Mouse (Mus musculus): ENCODE measurements around the gene Ptprcap. TPM values are rescaled to one million over a fixed set of nuclear protein-coding genes. Genes with fewer than 3 reads are reported as not detected.

Gene Ptprcap
- total and polyA plus RNA-seq, 3 experiments, result 1.1 to 6.4 (median 1.7) TPM

DNA sequence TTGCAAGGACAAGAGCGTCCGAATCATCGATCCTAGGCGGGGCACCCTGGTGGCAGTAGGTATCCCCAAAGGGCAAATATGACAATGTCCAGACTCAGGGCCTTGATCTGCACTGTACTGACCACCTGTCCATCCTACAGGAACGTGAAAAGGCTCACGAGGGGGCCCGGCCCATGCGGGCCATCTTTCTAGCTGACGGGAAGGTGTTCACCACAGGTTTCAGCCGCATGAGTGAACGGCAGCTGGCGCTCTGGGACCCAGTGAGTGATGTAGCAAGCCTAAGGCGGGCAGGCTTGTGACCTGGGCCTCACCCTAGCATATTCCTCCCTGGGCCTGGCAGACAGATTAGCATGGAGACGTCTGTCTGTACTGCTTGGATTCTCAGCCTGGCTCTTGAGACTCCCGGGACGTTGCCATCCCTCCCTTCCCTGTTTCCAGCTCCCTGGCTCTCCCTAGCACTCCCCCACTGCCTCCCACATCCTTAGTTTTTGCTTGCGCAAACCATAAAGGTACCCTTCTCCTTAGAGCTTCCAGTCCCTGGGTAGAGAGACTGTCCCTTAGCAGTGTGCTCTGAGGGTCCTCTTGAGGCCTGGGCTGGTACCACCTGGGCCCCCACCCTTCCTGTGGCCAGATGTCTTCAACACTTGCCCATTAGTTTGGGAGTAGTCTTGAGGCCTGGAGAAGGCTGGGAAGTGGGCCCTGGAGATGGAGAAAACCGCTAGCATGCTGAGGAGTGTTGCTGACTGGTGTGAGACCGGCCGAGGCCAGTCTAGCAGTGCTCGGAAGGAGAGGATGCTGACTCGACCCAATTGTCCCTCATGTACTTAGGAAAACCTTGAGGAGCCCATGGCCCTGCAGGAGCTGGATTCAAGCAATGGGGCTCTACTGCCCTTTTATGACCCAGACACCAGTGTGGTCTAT is 2.6 kb upstream of the Ptprcap start:
- WGBS, result 82% methylated on average over 22 of the region's 22 CpGs
- Histone ChIP-seq H3K27ac (no peak overlapping the region), H3K36me3 (ENCODE audit: control insufficient read depth, insufficient read depth, low read length) (no peaks in the 10 kb centered on the region), H3K79me2 (replicated peaks; ENCODE audit: control insufficient read depth, insufficient read depth, low read length) (no peaks in the 10 kb centered on the region), H3K27me3 (ENCODE audit: control insufficient read depth, insufficient read depth, low read length) (no peaks in the 10 kb centered on the region), H3K4me3 (no peak overlapping the region), H3K9ac (ENCODE audit: low read depth, low read length) (no peak overlapping the region), H3K4me1 (ENCODE audit: control insufficient read depth, insufficient read depth, low read length) (peaks cover 10% of the 10 kb centered on the region)
- intact Hi-C loops (cut with DNase I), result no loop called here
- no peak for DNase-seq
- no peak for TF ChIP-seq EP300 (IDR thresholded peaks at IDR 0.05; ENCODE audit: insufficient read depth, low read depth, low read length)
- TF ChIP-seq POLR2A (IDR thresholded peaks at IDR 0.05; ENCODE audit: insufficient read depth, low read depth, low read length), result no peak
- TF ChIP-seq CTCF (IDR thresholded peaks at IDR 0.05), result no peak

DNA sequence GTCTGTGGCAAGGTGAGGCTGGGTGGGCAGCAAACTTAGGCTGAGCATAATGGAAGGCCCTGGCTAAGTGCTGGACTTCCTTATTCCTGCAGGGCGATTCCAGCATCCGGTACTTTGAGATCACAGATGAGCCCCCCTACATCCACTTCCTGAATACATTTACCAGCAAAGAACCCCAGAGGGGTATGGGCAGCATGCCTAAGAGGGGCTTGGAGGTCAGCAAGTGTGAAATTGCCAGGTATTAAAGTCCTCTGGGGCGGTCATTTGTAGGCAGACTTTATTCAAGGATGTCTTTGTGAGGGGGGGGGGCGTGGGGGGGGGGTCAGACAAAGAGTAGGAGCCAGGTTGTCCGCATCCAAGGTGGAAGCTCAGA is 1.9 kb upstream of the Ptprcap start:
- H3K9ac ChIP-seq (ENCODE audit: low read depth, low read length), result no peak overlapping the region
- TF ChIP-seq EP300 (IDR thresholded peaks at IDR 0.05; ENCODE audit: insufficient read depth, low read depth, low read length) (no peak), POLR2A (IDR thresholded peaks at IDR 0.05; ENCODE audit: insufficient read depth, low read depth, low read length) (no peak), CTCF (IDR thresholded peaks at IDR 0.05) (no peak)
- peaks cover 10% of the 10 kb centered on the region for H3K4me1 ChIP-seq (ENCODE audit: control insufficient read depth, insufficient read depth, low read length)
- no peaks in the 10 kb centered on the region for H3K79me2 ChIP-seq (replicated peaks; ENCODE audit: control insufficient read depth, insufficient read depth, low read length)
- 67% methylated on average over 5 of the region's 5 CpGs for WGBS
- intact Hi-C loops (cut with DNase I), result no loop called here
- DNase-seq, result no peak
- no peaks in the 10 kb centered on the region for H3K36me3 ChIP-seq (ENCODE audit: control insufficient read depth, insufficient read depth, low read length)
- no peak overlapping the region for H3K27ac ChIP-seq
- no peaks in the 10 kb centered on the region for H3K27me3 ChIP-seq (ENCODE audit: control insufficient read depth, insufficient read depth, low read length)
- H3K4me3 ChIP-seq, result no peak overlapping the region

DNA sequence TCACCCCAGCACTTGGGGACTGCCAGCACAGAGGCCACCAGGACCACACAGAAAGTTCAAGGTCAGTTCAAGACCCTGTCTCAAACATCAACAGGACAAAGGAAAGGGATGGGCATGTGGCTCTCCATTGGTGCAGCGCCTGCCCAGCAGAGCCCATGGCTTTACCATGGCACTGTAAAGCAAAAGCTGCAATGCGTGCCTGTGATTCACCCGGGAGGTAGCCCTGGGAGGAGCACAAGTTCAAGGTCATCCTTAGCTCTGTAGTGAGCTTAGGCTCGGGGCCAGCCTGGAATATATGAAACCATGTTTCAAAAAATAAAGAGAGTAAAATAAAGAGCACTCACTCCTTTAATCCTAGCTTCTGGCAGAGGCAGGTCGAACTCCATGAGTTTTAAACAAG is 1.5 kb upstream of the Ptprcap start:
- Histone ChIP-seq H3K79me2 (replicated peaks; ENCODE audit: control insufficient read depth, insufficient read depth, low read length) (no peaks in the 10 kb centered on the region), H3K27me3 (ENCODE audit: control insufficient read depth, insufficient read depth, low read length) (no peaks in the 10 kb centered on the region), H3K36me3 (ENCODE audit: control insufficient read depth, insufficient read depth, low read length) (no peaks in the 10 kb centered on the region), H3K4me3 (no peak overlapping the region), H3K4me1 (ENCODE audit: control insufficient read depth, insufficient read depth, low read length) (peaks cover 10% of the 10 kb centered on the region), H3K27ac (no peak overlapping the region), H3K9ac (ENCODE audit: low read depth, low read length) (no peak overlapping the region)
- intact Hi-C loops (cut with DNase I), result no loop called here
- no peak for TF ChIP-seq EP300 (IDR thresholded peaks at IDR 0.05; ENCODE audit: insufficient read depth, low read depth, low read length)
- 88% methylated on average over 5 of the region's 5 CpGs for WGBS
- DNase-seq, result no peak

DNA sequence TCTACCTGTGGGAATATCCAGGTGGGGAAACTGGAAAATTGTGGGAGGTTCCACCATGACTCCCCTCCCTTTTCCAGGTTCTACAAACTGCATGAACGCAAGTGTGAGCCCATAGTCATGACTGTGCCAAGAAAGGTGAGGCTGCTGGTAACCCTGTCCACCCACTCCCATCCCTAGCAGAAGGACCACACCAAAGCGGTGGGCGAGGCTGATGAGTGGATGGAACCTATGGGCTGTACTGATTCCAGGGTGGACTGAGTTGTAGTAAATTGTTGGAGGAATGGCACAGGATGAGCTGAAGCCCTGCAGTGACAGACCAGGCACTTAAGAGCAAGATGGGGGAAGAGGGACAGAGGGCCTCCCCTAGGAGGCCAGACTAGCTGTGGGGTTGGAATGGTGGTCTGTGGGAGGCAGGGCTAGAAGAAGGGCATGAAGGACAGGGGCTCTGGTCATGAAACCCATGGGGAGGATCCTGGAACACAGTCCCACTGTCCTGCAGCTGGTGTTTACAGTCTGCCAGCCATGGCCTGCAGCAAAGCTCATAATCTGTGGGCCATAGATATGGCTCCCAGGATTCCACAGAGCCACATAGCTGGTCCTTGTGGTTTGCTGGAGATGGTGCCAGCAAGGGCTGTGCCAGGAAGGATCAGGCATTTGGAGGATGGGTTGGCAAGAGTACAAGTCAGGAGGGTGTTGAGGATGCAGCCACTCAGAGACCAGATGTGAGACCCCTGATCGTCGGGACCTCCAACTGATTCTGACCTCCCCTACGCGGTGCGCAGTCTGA is 766 bp upstream of the Ptprcap start:
- H3K79me2 ChIP-seq (replicated peaks; ENCODE audit: control insufficient read depth, insufficient read depth, low read length), result no peaks in the 10 kb centered on the region
- no peaks in the 10 kb centered on the region for H3K27me3 ChIP-seq (ENCODE audit: control insufficient read depth, insufficient read depth, low read length)
- no peak overlapping the region for H3K4me3 ChIP-seq
- DNase-seq, result no peak
- intact Hi-C loops (cut with DNase I), result no loop called here
- TF ChIP-seq POLR2A (IDR thresholded peaks at IDR 0.05; ENCODE audit: insufficient read depth, low read depth, low read length), result no peak
- no peak for TF ChIP-seq EP300 (IDR thresholded peaks at IDR 0.05; ENCODE audit: insufficient read depth, low read depth, low read length)
- no peak for TF ChIP-seq CTCF (IDR thresholded peaks at IDR 0.05)
- H3K9ac ChIP-seq (ENCODE audit: low read depth, low read length), result no peak overlapping the region
- peak overlapping the region; percentile 40; the same call in 1 of the 2 replicates for H3K27ac ChIP-seq
- 80% methylated on average over 8 of the region's 8 CpGs for WGBS
- H3K36me3 ChIP-seq (ENCODE audit: control insufficient read depth, insufficient read depth, low read length), result no peaks in the 10 kb centered on the region
- peaks cover 10% of the 10 kb centered on the region for H3K4me1 ChIP-seq (ENCODE audit: control insufficient read depth, insufficient read depth, low read length)

DNA sequence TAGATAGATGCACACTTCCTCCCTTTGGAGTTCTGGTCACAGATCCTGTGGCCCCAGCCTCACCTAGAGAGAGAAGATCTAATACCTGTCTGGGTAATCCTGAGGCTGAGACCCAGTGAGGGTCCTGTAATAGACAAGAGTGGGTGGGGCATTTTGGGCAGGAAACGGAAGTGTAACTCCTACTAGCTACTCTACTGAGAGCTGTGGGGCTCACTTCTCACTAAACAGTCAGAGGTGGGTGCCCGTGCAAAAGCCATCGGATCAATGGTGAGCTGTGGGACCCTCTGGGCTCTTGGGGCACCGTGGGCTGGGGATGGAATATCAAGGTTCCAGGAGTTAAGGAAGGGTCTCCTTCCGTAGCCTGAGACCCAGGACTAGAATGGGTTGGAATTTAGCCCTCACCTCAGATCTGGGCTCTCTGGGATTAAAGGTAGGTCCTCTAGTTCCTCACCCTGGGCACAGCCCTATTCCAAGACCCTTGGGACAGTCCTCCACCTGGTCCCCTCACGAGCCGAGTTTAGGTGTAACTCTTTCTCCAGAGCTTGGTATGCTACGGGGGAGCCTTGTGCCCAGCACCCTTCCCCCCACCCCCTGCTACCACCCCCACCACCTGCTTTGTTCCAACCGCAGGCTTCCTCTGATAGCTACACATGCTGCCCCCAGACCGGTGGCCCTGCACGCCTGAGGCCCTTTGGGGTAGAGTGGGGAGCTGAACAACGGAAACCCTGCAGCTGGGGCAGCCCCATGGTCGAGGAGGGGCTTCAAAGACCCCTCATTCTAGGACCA is 1.2 kb downstream of the Ptprcap start:
- Histone ChIP-seq H3K4me3 (no peak overlapping the region), H3K4me1 (ENCODE audit: control insufficient read depth, insufficient read depth, low read length) (peaks cover 7% of the 10 kb centered on the region), H3K27me3 (ENCODE audit: control insufficient read depth, insufficient read depth, low read length) (no peaks in the 10 kb centered on the region), H3K27ac (no peak overlapping the region), H3K79me2 (replicated peaks; ENCODE audit: control insufficient read depth, insufficient read depth, low read length) (no peaks in the 10 kb centered on the region), H3K9ac (ENCODE audit: low read depth, low read length) (no peak overlapping the region), H3K36me3 (ENCODE audit: control insufficient read depth, insufficient read depth, low read length) (no peaks in the 10 kb centered on the region)
- no peak for DNase-seq
- intact Hi-C loops (cut with DNase I), result no loop called here
- TF ChIP-seq EP300 (IDR thresholded peaks at IDR 0.05; ENCODE audit: insufficient read depth, low read depth, low read length) (no peak), POLR2A (IDR thresholded peaks at IDR 0.05; ENCODE audit: insufficient read depth, low read depth, low read length) (no peak), CTCF (IDR thresholded peaks at IDR 0.05) (no peak)
- WGBS, result 63% methylated on average over 13 of the region's 13 CpGs
